ENCODE assay signal across 8 mouse cellular contexts in genomic region chr12:85572047-85572475, GRCm38 (mm10). TPM values are rescaled to one million over a fixed set of nuclear protein-coding genes. Genes with fewer than 3 reads are reported as not detected.
A peak's percentile ranks its signal among the peaks of the same experiment; 100 is the strongest.
DNase-seq lines count a peak whose midpoint lies in the region; ATAC-seq and TF ChIP-seq lines count a peak whose summit lies in the region.

No protein-coding gene starts in this region.

- peak overlapping the region; percentile 34 for H3K4me2 ChIP-seq in embryonic facial prominence, embryonic 15.5 days (replicated peaks)
- H3K4me2 ChIP-seq in heart, embryonic 12.5 days, result peak overlapping the region; percentile 45

- H3K9me3 ChIP-seq in embryonic facial prominence, embryonic 15.5 days (replicated peaks), result no peaks in the 10 kb centered on the region
- no peaks in the 10 kb centered on the region for H3K9me3 ChIP-seq in heart, embryonic 12.5 days (replicated peaks)

- H3K27me3 ChIP-seq in C2C12 (ENCODE audit: control insufficient read depth, insufficient read depth, insufficient read length), result no peaks in the 10 kb centered on the region
- no peaks in the 10 kb centered on the region for H3K27me3 ChIP-seq in embryonic facial prominence, embryonic 15.5 days
- no peaks in the 10 kb centered on the region for H3K27me3 ChIP-seq in heart, embryonic 12.5 days (replicated peaks)

- H3K27ac ChIP-seq in embryonic facial prominence, embryonic 15.5 days (replicated peaks), result peak overlapping the region; percentile 72
- no peak overlapping the region for H3K27ac ChIP-seq in heart, embryonic 12.5 days (ENCODE audit: poor library complexity, severe bottlenecking)

- H3K9ac ChIP-seq in embryonic facial prominence, embryonic 15.5 days, result no peak overlapping the region
- H3K9ac ChIP-seq in heart, embryonic 12.5 days, result no peak overlapping the region

- DNase-seq in adrenal gland, postnatal 10 days, result peak; percentile 67
- peak; percentile 39 for DNase-seq in kidney, postnatal 14 days
- DNase-seq in lung, postnatal 25 days (ENCODE audit: low spot score), result peak; percentile 93
- DNase-seq in skeletal muscle tissue, adult 2 months (ENCODE audit: low read depth, low spot score), result peak; percentile 89
- DNase-seq in spleen, adult 18-20 months, result no peak

- no peak for TF ChIP-seq CTCF in C2C12 (IDR thresholded peaks at IDR 0.05; ENCODE audit: control insufficient read depth, insufficient read depth, insufficient read length)

- H3K4me3 ChIP-seq in C2C12 (ENCODE audit: insufficient read depth, poor library complexity, severe bottlenecking), result no peak overlapping the region
- H3K4me3 ChIP-seq in embryonic facial prominence, embryonic 15.5 days (replicated peaks), result peak overlapping the region; percentile 26
- H3K4me3 ChIP-seq in heart, embryonic 12.5 days, result no peak overlapping the region

- H3K36me3 ChIP-seq in C2C12 (ENCODE audit: control insufficient read depth, insufficient read depth), result no peaks in the 10 kb centered on the region
- H3K36me3 ChIP-seq in embryonic facial prominence, embryonic 15.5 days, result no peaks in the 10 kb centered on the region
- H3K36me3 ChIP-seq in heart, embryonic 12.5 days, result no peaks in the 10 kb centered on the region

- ATAC-seq in embryonic facial prominence, embryonic 15.5 days (ENCODE audit: insufficient number of reproducible peaks, low FRiP score, low TSS enrichment, low read depth), result peak; percentile 82
- ATAC-seq in heart, embryonic 12.5 days (ENCODE audit: insufficient number of reproducible peaks, low FRiP score), result peak; percentile 73

- H3K79me3 ChIP-seq in C2C12 (ENCODE audit: low read depth), result no peaks in the 10 kb centered on the region

- 17% methylated on average over 10 of the region's 10 CpGs for WGBS in embryonic facial prominence, embryonic 15.5 days
- WGBS in heart, embryonic 12.5 days, result 29% methylated on average over 10 of the region's 10 CpGs

- H3K79me2 ChIP-seq in C2C12 (ENCODE audit: control insufficient read depth, insufficient read depth), result no peaks in the 10 kb centered on the region

- H3ac ChIP-seq in C2C12 (ENCODE audit: control insufficient read depth, insufficient read length, low read depth), result peak overlapping the region; percentile 46

- peaks cover 33% of the 10 kb centered on the region for H3K4me1 ChIP-seq in embryonic facial prominence, embryonic 15.5 days
- peaks cover 33% of the 10 kb centered on the region for H3K4me1 ChIP-seq in heart, embryonic 12.5 days (replicated peaks)

TF ChIP-seq in C2C12, 6 proteins besides CTCF, POLR2A, EP300 and RAD21:
- TF ChIP-seq MYOG (IDR thresholded peaks at IDR 0.05; ENCODE audit: control insufficient read depth, extremely low read depth, insufficient read length), result no peak
- TF ChIP-seq MAX (IDR thresholded peaks at IDR 0.05), result no peak
- no peak for TF ChIP-seq USF1 (IDR thresholded peaks at IDR 0.05; ENCODE audit: low read depth)
- no peak for TF ChIP-seq MYOD1 (IDR thresholded peaks at IDR 0.05; ENCODE audit: control insufficient read depth, insufficient read length, low read depth)
- no peak for TF ChIP-seq CEBPB (IDR thresholded peaks at IDR 0.05; ENCODE audit: low read depth)

RNA-seq across cellular contexts. Expression of gene Jdp2, which starts 26.8 kb away (rescaled TPM):
- 86.8 TPM for polyA plus RNA-seq in C2C12 (2012; fragmentation: generic; extraction: Trizol)
- 10 to 100 TPM; 13.1 to 23.6 TPM for total RNA-seq in adrenal gland, postnatal 10 days (2021)
- polyA plus RNA-seq in embryonic facial prominence, embryonic 15.5 days (2015; fragmentation: Nextera tagmentation; extraction: Ambion mirVana), result 0.72 and 1.1 TPM in 2 replicates
- polyA plus RNA-seq in heart, embryonic 12.5 days (2016; fragmentation: Nextera tagmentation; extraction: Ambion mirVana), result 0.56 and 0.90 TPM in 2 replicates

Comparison
In these comparisons a context has a peak if more than half of its experiments do, and no peak if none do; other contexts are left out.
1. DNase-seq: peak in adrenal gland, postnatal 10 days (single experiment), kidney, postnatal 14 days (single experiment), lung, postnatal 25 days (single experiment) and skeletal muscle tissue, adult 2 months (single experiment); none in spleen, adult 18-20 months (0 of 2).
2. RNA of gene Jdp2, which starts 26.8 kb away (polyA plus RNA-seq): 86.8 TPM in C2C12 (single experiment); 0.72 to 1.1 TPM in embryonic facial prominence, embryonic 15.5 days and 0.56 to 0.90 TPM in heart, embryonic 12.5 days; every median in the first group is over 10 times any median in the second.